Mouse (Mus musculus) myocyte (in vitro differentiated cells): ENCODE measurements at regions not wholly inside any gene's neighbourhood (a gene's known extent, or its start where the extent isn't known, plus 50 kb on each side); places are given as distances from the start of the nearest gene placed in this dataset.

ENCODE experiments used
- CEBPB ChIP-seq: IDR thresholded peaks from 2 replicates; pipeline ENCODE4 v1.6.1; 2011; ENCODE audit warnings: mild to moderate bottlenecking, moderate library complexity; ENCODE audit not compliant: poor library complexity, insufficient read depth, severe bottlenecking
- MAX ChIP-seq: IDR thresholded peaks from one replicate; pipeline ENCODE4 v1.6.1; 2011; ENCODE audit warnings: low read depth, mild to moderate bottlenecking, control low read depth
- POLR2A ChIP-seq: IDR thresholded peaks from one replicate; pipeline ENCODE4 v1.6.1; 2011; ENCODE audit warnings: low read depth, mild to moderate bottlenecking, control low read depth, moderate library complexity; ENCODE audit not compliant: insufficient read length
- POLR2AphosphoS2 ChIP-seq: IDR thresholded peaks from one replicate; pipeline ENCODE4 v1.6.1; 2011; ENCODE audit warnings: low read depth, control low read depth; ENCODE audit not compliant: insufficient read length
- TCF12 ChIP-seq: IDR thresholded peaks from one replicate; pipeline ENCODE4 v1.6.1; 2011; ENCODE audit warnings: mild to moderate bottlenecking, control low read depth; ENCODE audit not compliant: poor library complexity, insufficient read depth, severe bottlenecking

DNA sequence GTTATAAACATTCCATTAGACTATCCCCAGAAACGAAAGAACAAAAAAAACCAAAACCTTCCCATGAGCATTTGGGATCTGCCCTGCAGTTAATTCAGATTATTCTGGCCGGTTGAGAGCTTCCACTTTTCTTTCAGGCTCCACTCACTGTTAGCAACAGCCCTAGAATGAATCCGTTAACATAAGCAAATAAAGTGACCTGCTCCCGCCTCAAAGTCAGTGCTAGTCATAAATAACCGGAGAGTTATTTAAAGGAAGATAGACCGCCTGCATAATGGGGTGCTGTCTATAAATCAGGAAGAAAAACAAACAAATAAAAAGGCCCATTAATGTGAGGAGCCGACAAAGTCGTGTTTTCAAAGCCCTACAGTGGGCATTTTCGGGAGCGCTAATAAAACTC lies 103.3 kb downstream of the Tbx4 start:
- TF ChIP-seq CEBPB (no peak), POLR2A (no peak), MAX (no peak), TCF12 (no peak), POLR2AphosphoS2 (no peak)
